Mouse (Mus musculus): ENCODE data around the gene H13. TPM values are rescaled to one million over a fixed set of nuclear protein-coding genes. Genes with fewer than 3 reads are reported as not detected.

H13 gene
- polyA plus RNA-seq, 1 experiment: 48.1 TPM

GRCm38 (mm10) chr2:152636246-152637005 lies 32.8 kb upstream of the H13 start:
- Histone ChIP-seq H3K4me3 (ENCODE audit: low read depth, low read length) (no peak overlapping the region), H3K27ac (ENCODE audit: insufficient read depth, low read length) (no peak overlapping the region), H3K9ac (ENCODE audit: low read depth, poor library complexity, severe bottlenecking) (no peak overlapping the region), H3K4me1 (ENCODE audit: control insufficient read depth, insufficient read depth, low read length) (no peaks in the 10 kb centered on the region), H3K36me3 (ENCODE audit: control insufficient read depth, insufficient read depth, low read length, poor library complexity, severe bottlenecking) (no peaks in the 10 kb centered on the region), H3K27me3 (ENCODE audit: control insufficient read depth, insufficient read depth, low read length, poor library complexity, severe bottlenecking) (no peaks in the 10 kb centered on the region), H3K9me3 (replicated peaks; ENCODE audit: control insufficient read depth, insufficient read depth, low read length, poor library complexity, severe bottlenecking) (no peaks in the 10 kb centered on the region)
- TF ChIP-seq CTCF (IDR thresholded peaks at IDR 0.05; ENCODE audit: low read depth, low read length): no peak
- TF ChIP-seq POLR2A (IDR thresholded peaks at IDR 0.05; ENCODE audit: insufficient read depth, low read length): no peak
- no peak for TF ChIP-seq EP300 (IDR thresholded peaks at IDR 0.05; ENCODE audit: insufficient read depth, low read depth, low read length)

GRCm38 (mm10) chr2:152637006-152637322 lies 32.3 kb upstream of the H13 start:
- Histone ChIP-seq H3K27me3 (ENCODE audit: control insufficient read depth, insufficient read depth, low read length, poor library complexity, severe bottlenecking) (no peaks in the 10 kb centered on the region), H3K36me3 (ENCODE audit: control insufficient read depth, insufficient read depth, low read length, poor library complexity, severe bottlenecking) (no peaks in the 10 kb centered on the region), H3K27ac (ENCODE audit: insufficient read depth, low read length) (no peak overlapping the region), H3K4me3 (ENCODE audit: low read depth, low read length) (no peak overlapping the region), H3K4me1 (ENCODE audit: control insufficient read depth, insufficient read depth, low read length) (no peaks in the 10 kb centered on the region), H3K9ac (ENCODE audit: low read depth, poor library complexity, severe bottlenecking) (no peak overlapping the region), H3K9me3 (replicated peaks; ENCODE audit: control insufficient read depth, insufficient read depth, low read length, poor library complexity, severe bottlenecking) (no peaks in the 10 kb centered on the region)
- TF ChIP-seq EP300 (IDR thresholded peaks at IDR 0.05; ENCODE audit: insufficient read depth, low read depth, low read length) (no peak), CTCF (IDR thresholded peaks at IDR 0.05; ENCODE audit: low read depth, low read length) (no peak), POLR2A (IDR thresholded peaks at IDR 0.05; ENCODE audit: insufficient read depth, low read length) (no peak)

GRCm38 (mm10) chr2:152637381-152637780 lies 31.9 kb upstream of the H13 start:
- Histone ChIP-seq H3K9me3 (replicated peaks; ENCODE audit: control insufficient read depth, insufficient read depth, low read length, poor library complexity, severe bottlenecking) (no peaks in the 10 kb centered on the region), H3K27ac (ENCODE audit: insufficient read depth, low read length) (no peak overlapping the region), H3K4me1 (ENCODE audit: control insufficient read depth, insufficient read depth, low read length) (no peaks in the 10 kb centered on the region)

GRCm38 (mm10) chr2:152638865-152639264 lies 30.4 kb upstream of the H13 start:
- H3K27ac ChIP-seq (ENCODE audit: insufficient read depth, low read length): no peak overlapping the region
- no peak overlapping the region for H3K9ac ChIP-seq (ENCODE audit: low read depth, poor library complexity, severe bottlenecking)
- H3K27me3 ChIP-seq (ENCODE audit: control insufficient read depth, insufficient read depth, low read length, poor library complexity, severe bottlenecking): no peaks in the 10 kb centered on the region
- no peak overlapping the region for H3K4me3 ChIP-seq (ENCODE audit: low read depth, low read length)
- no peaks in the 10 kb centered on the region for H3K36me3 ChIP-seq (ENCODE audit: control insufficient read depth, insufficient read depth, low read length, poor library complexity, severe bottlenecking)
- no peaks in the 10 kb centered on the region for H3K9me3 ChIP-seq (replicated peaks; ENCODE audit: control insufficient read depth, insufficient read depth, low read length, poor library complexity, severe bottlenecking)
- no peak for TF ChIP-seq CTCF (IDR thresholded peaks at IDR 0.05; ENCODE audit: low read depth, low read length)
- TF ChIP-seq EP300 (IDR thresholded peaks at IDR 0.05; ENCODE audit: insufficient read depth, low read depth, low read length): no peak
- TF ChIP-seq POLR2A (IDR thresholded peaks at IDR 0.05; ENCODE audit: insufficient read depth, low read length): no peak
- no peaks in the 10 kb centered on the region for H3K4me1 ChIP-seq (ENCODE audit: control insufficient read depth, insufficient read depth, low read length)

More at GRCm38 (mm10) chr2:152637381-152637780, 31.9 kb upstream of the H13 start:
- H3K4me3 ChIP-seq (ENCODE audit: low read depth, low read length): no peak overlapping the region
- TF ChIP-seq CTCF (IDR thresholded peaks at IDR 0.05; ENCODE audit: low read depth, low read length): no peak
- no peak for TF ChIP-seq POLR2A (IDR thresholded peaks at IDR 0.05; ENCODE audit: insufficient read depth, low read length)
- TF ChIP-seq EP300 (IDR thresholded peaks at IDR 0.05; ENCODE audit: insufficient read depth, low read depth, low read length): no peak
- H3K9ac ChIP-seq (ENCODE audit: low read depth, poor library complexity, severe bottlenecking): no peak overlapping the region
- no peaks in the 10 kb centered on the region for H3K36me3 ChIP-seq (ENCODE audit: control insufficient read depth, insufficient read depth, low read length, poor library complexity, severe bottlenecking)
- no peaks in the 10 kb centered on the region for H3K27me3 ChIP-seq (ENCODE audit: control insufficient read depth, insufficient read depth, low read length, poor library complexity, severe bottlenecking)

- Histone ChIP-seq H3K9me3 (replicated peaks; ENCODE audit: control insufficient read depth, insufficient read depth, low read length, poor library complexity, severe bottlenecking) (no peaks in the 10 kb centered on the region), H3K4me3 (ENCODE audit: low read depth, low read length) (no peak overlapping the region), H3K27ac (ENCODE audit: insufficient read depth, low read length) (no peak overlapping the region), H3K9ac (ENCODE audit: low read depth, poor library complexity, severe bottlenecking) (no peak overlapping the region), H3K4me1 (ENCODE audit: control insufficient read depth, insufficient read depth, low read length) (no peaks in the 10 kb centered on the region), H3K27me3 (ENCODE audit: control insufficient read depth, insufficient read depth, low read length, poor library complexity, severe bottlenecking) (no peaks in the 10 kb centered on the region), H3K36me3 (ENCODE audit: control insufficient read depth, insufficient read depth, low read length, poor library complexity, severe bottlenecking) (no peaks in the 10 kb centered on the region)
- TF ChIP-seq POLR2A (IDR thresholded peaks at IDR 0.05; ENCODE audit: insufficient read depth, low read length) (no peak), CTCF (IDR thresholded peaks at IDR 0.05; ENCODE audit: low read depth, low read length) (no peak), EP300 (IDR thresholded peaks at IDR 0.05; ENCODE audit: insufficient read depth, low read depth, low read length) (no peak)
Measured at GRCm38 (mm10) chr2:152639406-152640113, 29.7 kb upstream of the H13 start.

Data from ES-Bruce4 (cell line).